12 mouse cellular contexts compared by ENCODE assay signal in the genomic region with DNA sequence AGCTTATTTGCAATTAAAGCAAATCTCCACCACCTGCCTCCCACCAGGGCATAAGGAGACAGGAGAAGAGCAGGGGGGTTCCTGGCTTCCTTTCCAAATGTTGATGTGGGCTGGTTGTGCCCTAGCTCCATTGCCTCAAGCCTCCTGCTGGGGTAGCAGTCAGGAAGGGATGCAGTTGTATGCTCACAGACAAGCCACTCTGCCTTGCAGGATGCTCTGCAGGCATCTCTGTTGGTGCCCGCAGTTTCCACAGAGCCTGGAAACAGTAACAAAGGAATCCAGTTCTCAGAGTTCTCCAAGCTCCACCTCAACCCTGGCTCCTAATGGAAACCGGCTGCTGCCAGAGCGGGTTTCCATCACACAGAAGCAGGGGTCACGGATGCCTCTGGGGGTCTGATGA. TPM values are rescaled to one million over a fixed set of nuclear protein-coding genes. Genes with fewer than 3 reads are reported as not detected.
DNase-seq lines count a peak whose midpoint lies in the region; ATAC-seq and TF ChIP-seq lines count a peak whose summit lies in the region.
"Had no signal": no experiment of that assay in that cellular context is flagged by ENCODE, and none has a peak within 500 bp of the region (broad histone marks: within the 10 kb centered on the region; RNA-seq: fewer than 3 reads in every experiment).

No protein-coding gene starts in this region.

- H3K4me3 ChIP-seq in embryonic fibroblast, embryonic 13.5 days (ENCODE audit: insufficient read depth, low read length) = no peak overlapping the region
- H3K4me3 ChIP-seq in hindbrain, embryonic 16.5 days (ENCODE audit: low read length) = no peak overlapping the region
- H3K4me3 ChIP-seq in midbrain, embryonic 16.5 days (ENCODE audit: low read depth, low read length) = no peak overlapping the region
- no peak overlapping the region for H3K4me3 ChIP-seq in stomach, postnatal 0 days (ENCODE audit: low read depth, low read length)
- H3K4me3 ChIP-seq: liver, embryonic 12.5 days; megakaryocyte, embryonic 14.5 days had no signal

- H3K9ac ChIP-seq in hindbrain, embryonic 16.5 days (ENCODE audit: low read depth, low read length) = no peak overlapping the region
- no peak overlapping the region for H3K9ac ChIP-seq in midbrain, embryonic 16.5 days (ENCODE audit: low read depth, low read length)
- H3K9ac ChIP-seq in stomach, postnatal 0 days (ENCODE audit: low read length) = no peak overlapping the region
- H3K9ac ChIP-seq: liver, embryonic 12.5 days had no signal

- peak; percentile 78 for DNase-seq in embryo, embryonic 10.5 days (ENCODE audit: low spot score)
- DNase-seq in stomach, postnatal 0 days (ENCODE audit: low spot score) = no peak
- DNase-seq in heart, adult 8-10 months (ENCODE audit: low spot score) = no peak
- DNase-seq in spleen, postnatal 10 days (ENCODE audit: low spot score in 2 of 2) = no peak
- DNase-seq: kidney, postnatal 25 days had no signal

- peak; percentile 62 for ATAC-seq in hindbrain, embryonic 16.5 days
- peak; percentile 46; the same call in 1 of the 2 replicates for ATAC-seq in midbrain, embryonic 16.5 days
- ATAC-seq in stomach, postnatal 0 days (ENCODE audit: low FRiP score, low TSS enrichment) = no peak
- ATAC-seq in erythroid progenitor cell, adult 5-6 weeks (replicated peaks; ENCODE audit: low FRiP score, poor library complexity, severe bottlenecking) = no peak
- ATAC-seq: liver, embryonic 12.5 days had no signal

- H3K4me2 ChIP-seq in hindbrain, embryonic 16.5 days (ENCODE audit: low read length) = no peak overlapping the region
- no peak overlapping the region for H3K4me2 ChIP-seq in midbrain, embryonic 16.5 days (ENCODE audit: low read length)
- no peak overlapping the region for H3K4me2 ChIP-seq in stomach, postnatal 0 days (replicated peaks; ENCODE audit: low read depth)
- H3K4me2 ChIP-seq: liver, embryonic 12.5 days had no signal

- TF ChIP-seq CTCF in embryonic fibroblast, embryonic 13.5 days (IDR thresholded peaks at IDR 0.05; ENCODE audit: borderline replicate concordance, insufficient read depth, low read length) = no peak
- TF ChIP-seq CTCF in stomach, postnatal 0 days (IDR thresholded peaks at IDR 0.05; ENCODE audit: low read depth) = no peak

- H3K36me3 ChIP-seq in hindbrain, embryonic 16.5 days (ENCODE audit: control insufficient read depth, insufficient read depth, low read length) = no peaks in the 10 kb centered on the region
- H3K36me3 ChIP-seq in midbrain, embryonic 16.5 days (ENCODE audit: control insufficient read depth, insufficient read depth, low read length) = no peaks in the 10 kb centered on the region
- no peaks in the 10 kb centered on the region for H3K36me3 ChIP-seq in stomach, postnatal 0 days (ENCODE audit: control insufficient read depth, insufficient read depth, low read length)
- H3K36me3 ChIP-seq: liver, embryonic 12.5 days had no signal

- no peak for TF ChIP-seq EP300 in stomach, postnatal 0 days (optimal IDR thresholded peaks at IDR 0.05)

- TF ChIP-seq POLR2A in embryonic fibroblast, embryonic 13.5 days (IDR thresholded peaks at IDR 0.05; ENCODE audit: low read depth, low read length) = no peak

- H3K27ac ChIP-seq in embryonic fibroblast, embryonic 13.5 days (ENCODE audit: insufficient read depth, low read length) = peak overlapping the region; percentile 63
- H3K27ac ChIP-seq in hindbrain, embryonic 16.5 days (ENCODE audit: low read depth, low read length) = no peak overlapping the region
- H3K27ac ChIP-seq in midbrain, embryonic 16.5 days (ENCODE audit: low read length) = peak overlapping the region; percentile 65; the same call in 1 of the 2 replicates
- no peak overlapping the region for H3K27ac ChIP-seq in stomach, postnatal 0 days (replicated peaks)
- H3K27ac ChIP-seq: liver, embryonic 12.5 days had no signal

- H3K4me1 ChIP-seq in embryonic fibroblast, embryonic 13.5 days (ENCODE audit: control insufficient read depth, insufficient read depth, low read length) = peaks cover 19% of the 10 kb centered on the region
- peaks cover 9% of the 10 kb centered on the region for H3K4me1 ChIP-seq in hindbrain, embryonic 16.5 days (ENCODE audit: control insufficient read depth, insufficient read depth, low read depth, low read length)
- peaks cover 10% of the 10 kb centered on the region for H3K4me1 ChIP-seq in midbrain, embryonic 16.5 days (ENCODE audit: control insufficient read depth, insufficient read depth, low read length)
- no peaks in the 10 kb centered on the region for H3K4me1 ChIP-seq in stomach, postnatal 0 days (replicated peaks; ENCODE audit: control insufficient read depth, insufficient read depth)
- H3K4me1 ChIP-seq: liver, embryonic 12.5 days had no signal

- WGBS in hindbrain, embryonic 16.5 days = 11% methylated on average over 4 of the region's 4 CpGs
- 8% methylated on average over 4 of the region's 4 CpGs for WGBS in midbrain, embryonic 16.5 days
- WGBS in stomach, postnatal 0 days = 73% methylated on average over 4 of the region's 4 CpGs

- no peaks in the 10 kb centered on the region for H3K9me3 ChIP-seq in hindbrain, embryonic 16.5 days (ENCODE audit: control insufficient read depth, low read length)
- H3K9me3 ChIP-seq in midbrain, embryonic 16.5 days (replicated peaks; ENCODE audit: control insufficient read depth, low read length, poor library complexity, severe bottlenecking) = no peaks in the 10 kb centered on the region
- H3K9me3 ChIP-seq in stomach, postnatal 0 days (ENCODE audit: control insufficient read depth, low read length) = no peaks in the 10 kb centered on the region
- H3K9me3 ChIP-seq: liver, embryonic 12.5 days; megakaryocyte, embryonic 14.5 days had no signal

- no peaks in the 10 kb centered on the region for H3K27me3 ChIP-seq in hindbrain, embryonic 16.5 days (replicated peaks; ENCODE audit: control insufficient read depth, insufficient read depth, low read length)
- H3K27me3 ChIP-seq in midbrain, embryonic 16.5 days (ENCODE audit: control insufficient read depth, insufficient read depth, low read depth, low read length) = no peaks in the 10 kb centered on the region
- H3K27me3 ChIP-seq in stomach, postnatal 0 days (ENCODE audit: control insufficient read depth, insufficient read depth, low read length) = no peaks in the 10 kb centered on the region
- H3K27me3 ChIP-seq: CH12.LX; liver, embryonic 12.5 days had no signal

RNA-seq across cellular contexts. Expression of a gene that starts 58.0 kb away (rescaled TPM):
- 8.1 and 20.0 TPM in 2 replicates for polyA plus RNA-seq in embryonic fibroblast, embryonic 13.5 days (2011; ENCODE audit: insufficient read length, low read depth, missing spikeins)
- 8.4 TPM in 2 replicates for polyA plus RNA-seq in hindbrain, embryonic 16.5 days (2015; fragmentation: Nextera tagmentation; extraction: Ambion mirVana)
- 9.6 and 13.1 TPM in 2 replicates for polyA plus RNA-seq in midbrain, embryonic 16.5 days (2015; fragmentation: Nextera tagmentation; extraction: Ambion mirVana)
- 1.9 and 2.1 TPM in 2 replicates for polyA plus RNA-seq in stomach, postnatal 0 days (2015; fragmentation: Nextera tagmentation; extraction: Ambion mirVana)
- total RNA-seq in erythroid progenitor cell, adult 5-6 weeks (2015; ENCODE audit: low replicate concordance) = 6.8 and 9.6 TPM in 2 replicates
- total RNA-seq in erythroid progenitor cell, adult 5-6 weeks (2017; ENCODE audit: low replicate concordance) = 4.0 and 5.0 TPM in 2 replicates
- 1 to 10 TPM; 1.4 to 2.4 (median 1.7) TPM for total RNA-seq in heart, adult 8-10 months (2022)

Comparison
In these comparisons a context has a peak if more than half of its experiments do, and no peak if none do; other contexts are left out.
1. H3K27ac ChIP-seq: peak in embryonic fibroblast, embryonic 13.5 days (single experiment) and midbrain, embryonic 16.5 days (single experiment); none in hindbrain, embryonic 16.5 days (single experiment) and stomach, postnatal 0 days (single experiment).
2. ATAC-seq: peak in hindbrain, embryonic 16.5 days (single experiment) and midbrain, embryonic 16.5 days (single experiment); none in stomach, postnatal 0 days (single experiment) and erythroid progenitor cell, adult 5-6 weeks (single experiment).